Mouse (Mus musculus) macrophage (primary cell): Measurements from ENCODE around the gene Ahcyl1. TPM values are rescaled to one million over a fixed set of nuclear protein-coding genes. Genes with fewer than 3 reads are reported as not detected.
A peak's percentile ranks its signal among the peaks of the same experiment; 100 is the strongest.

ENCODE experiments used
- H3K27ac ChIP-seq: fragments of 350-480 bp; formaldehyde crosslinking; 2 replicates; pipeline ENCODE4 v1.9.0; 2021
- H3K36me3 ChIP-seq: fragments of 350-480 bp; formaldehyde crosslinking; 2 replicates; pipeline ENCODE4 v1.9.0; 2021; ENCODE audit errors: inconsistent target
- H3K4me3 ChIP-seq: fragments of 350-480 bp; formaldehyde crosslinking; 2 replicates; pipeline ENCODE4 v1.9.0; 2021; ENCODE audit errors: inconsistent target
- H3K79me2 ChIP-seq: fragments of 350-480 bp; formaldehyde crosslinking; 2 replicates; pipeline ENCODE4 v1.9.0; 2021; ENCODE audit errors: inconsistent target
- WGBS: methylation state at CpG from one replicate; pipeline ENCODE4 v1.1.7; 2026; ENCODE audit warnings: inconsistent platforms; ENCODE audit not compliant: missing documents; 5-methylcytosine and 5-hydroxymethylcytosine counted together
- polyA plus RNA-seq: library from polyadenylated mRNA; stranded (reverse); fragments of 250-400 nt; gene quantifications from 3 replicates; pipeline ENCODE4 v1.2.4, GENCODE M21; 2018; ENCODE audit warnings: inconsistent platforms

Ahcyl1 gene
- polyA plus RNA-seq, 1 experiment from 2014 or later, result 55.7 TPM

DNA sequence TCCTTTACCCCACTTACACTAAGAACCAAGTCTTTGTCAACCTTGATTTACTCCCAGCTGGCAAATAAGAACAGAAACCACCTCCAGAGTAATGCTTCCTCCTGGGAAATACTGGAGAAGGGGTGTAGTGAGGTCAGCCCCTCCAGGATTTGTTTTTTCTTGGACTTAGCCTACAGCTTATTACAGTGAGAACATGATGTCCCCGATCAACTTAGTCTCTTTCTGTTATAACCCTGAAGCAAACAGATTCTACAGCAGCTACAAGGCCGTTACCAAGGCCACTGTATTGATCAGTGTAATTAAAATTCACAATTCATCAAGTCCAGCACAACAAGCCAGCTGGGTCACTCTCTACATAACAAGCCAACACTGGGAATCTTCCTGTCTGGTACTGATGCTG lies 6.0 kb downstream of the Ahcyl1 start:
- H3K79me2 ChIP-seq, result peaks cover 100% of the 10 kb centered on the region
- H3K4me3 ChIP-seq, result no peak overlapping the region
- H3K36me3 ChIP-seq, result no peaks in the 10 kb centered on the region
- H3K27ac ChIP-seq, result no peak overlapping the region
- WGBS, result 95% methylated on average over 2 of the region's 2 CpGs

GRCm38 (mm10) chr3:107689245-107689644 lies 7.1 kb downstream of the Ahcyl1 start:
- no peak overlapping the region for H3K27ac ChIP-seq
- no peak overlapping the region for H3K4me3 ChIP-seq
- H3K36me3 ChIP-seq, result no peaks in the 10 kb centered on the region
- peaks cover 100% of the 10 kb centered on the region for H3K79me2 ChIP-seq

DNA sequence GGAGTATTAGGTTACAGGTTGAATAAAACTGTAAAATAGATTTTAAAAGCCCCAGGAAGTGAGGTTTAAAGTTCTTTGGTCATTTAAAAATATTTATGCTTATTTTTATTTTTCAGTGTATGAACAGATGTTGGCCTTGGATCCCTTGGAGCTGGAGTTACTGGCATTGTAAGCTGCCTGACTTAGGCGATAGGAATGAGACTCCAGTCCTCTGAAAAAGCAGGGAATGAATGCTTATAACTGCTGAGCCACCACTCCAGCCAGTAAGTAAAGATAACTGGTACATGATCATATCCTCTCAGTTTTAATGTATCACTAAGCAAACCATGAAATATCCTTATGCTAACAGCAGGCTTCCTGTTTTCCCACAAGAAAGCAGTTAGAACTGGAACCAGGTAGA lies 8.1 kb downstream of the Ahcyl1 start:
- Histone ChIP-seq H3K4me3 (no peak overlapping the region), H3K27ac (no peak overlapping the region), H3K79me2 (peaks cover 100% of the 10 kb centered on the region), H3K36me3 (no peaks in the 10 kb centered on the region)
- WGBS, result 100% methylated on average over 1 of the region's 1 CpGs

DNA sequence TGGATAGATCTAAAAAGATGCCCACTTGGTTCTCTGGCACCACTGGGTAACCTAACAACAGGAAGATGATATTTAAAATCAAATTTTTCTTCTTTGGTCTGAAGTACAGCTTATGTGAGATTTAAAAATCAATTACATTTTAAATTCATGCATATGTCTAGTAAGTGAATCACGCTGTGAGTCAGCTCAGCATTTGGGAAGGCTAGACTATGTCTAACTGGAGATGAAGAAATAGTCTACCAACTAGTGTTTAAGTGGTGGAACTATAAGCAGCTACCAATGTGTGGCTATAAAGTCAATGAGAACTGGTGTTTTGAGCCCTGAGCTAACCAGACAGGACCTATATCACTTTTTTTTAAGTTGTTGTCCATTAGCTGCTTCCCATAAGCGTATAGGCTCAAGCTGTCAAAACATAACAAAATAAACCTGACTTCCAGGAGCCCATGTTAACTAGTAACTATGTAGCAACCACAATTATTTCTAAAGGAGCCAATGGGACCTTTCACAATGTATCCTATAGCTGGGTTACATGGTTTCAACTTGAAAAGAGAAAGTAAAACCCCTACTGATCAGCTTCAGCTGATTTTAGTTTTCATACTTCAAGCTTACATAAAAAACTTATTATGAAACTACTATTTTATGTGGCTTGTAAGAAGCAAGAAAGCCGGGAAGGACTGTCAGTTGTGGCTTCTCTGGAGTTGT lies 9.9 kb downstream of the Ahcyl1 start:
- 68% methylated on average over 3 of the region's 3 CpGs for WGBS
- no peak overlapping the region for H3K4me3 ChIP-seq
- no peak overlapping the region for H3K27ac ChIP-seq
- no peaks in the 10 kb centered on the region for H3K36me3 ChIP-seq
- peaks cover 100% of the 10 kb centered on the region for H3K79me2 ChIP-seq

DNA sequence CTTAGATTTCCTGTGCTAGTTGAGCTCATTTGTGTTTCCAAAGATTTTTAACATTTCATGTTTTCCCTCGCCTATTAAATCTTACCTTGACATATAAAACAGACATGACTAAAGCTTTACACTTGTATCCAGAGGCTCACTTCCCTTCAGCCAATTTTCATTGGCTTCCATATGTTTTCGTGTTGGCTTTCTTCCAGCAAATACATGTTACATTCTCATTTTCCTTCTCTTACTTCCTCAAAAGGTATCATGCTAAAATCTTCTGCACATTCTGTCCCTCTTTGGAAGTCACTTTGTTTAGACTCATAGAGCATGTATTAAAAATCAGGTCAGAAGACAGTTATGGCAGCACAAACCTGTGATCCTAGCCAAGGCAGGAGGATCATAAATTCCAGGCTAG lies 10.7 kb downstream of the Ahcyl1 start:
- H3K36me3 ChIP-seq, result no peaks in the 10 kb centered on the region
- H3K4me3 ChIP-seq, result no peak overlapping the region
- WGBS, result 67% methylated on average over 2 of the region's 2 CpGs
- H3K27ac ChIP-seq, result no peak overlapping the region
- peaks cover 99% of the 10 kb centered on the region for H3K79me2 ChIP-seq

DNA sequence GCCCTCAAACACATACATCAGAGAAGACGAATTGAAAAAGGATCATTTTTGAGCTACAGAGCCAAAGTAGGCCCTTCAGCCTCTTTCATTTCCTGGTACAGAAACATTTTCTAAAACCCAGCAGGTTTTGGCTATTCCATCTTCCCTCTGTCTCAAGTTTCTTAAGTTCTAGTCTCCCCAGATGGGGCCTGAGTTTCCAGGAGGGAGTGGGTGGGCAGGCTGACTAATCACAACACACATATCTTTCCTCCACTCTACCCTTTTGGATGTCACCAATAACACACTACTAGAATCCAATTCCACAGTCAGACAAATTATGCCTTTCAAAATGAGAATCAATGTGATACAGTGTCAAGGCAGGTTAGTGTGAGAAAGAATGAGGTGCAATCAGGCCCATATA lies 12.8 kb downstream of the Ahcyl1 start:
- Histone ChIP-seq H3K27ac (no peak overlapping the region), H3K4me3 (no peak overlapping the region), H3K36me3 (no peaks in the 10 kb centered on the region), H3K79me2 (peaks cover 97% of the 10 kb centered on the region)
- 80% methylated on average over 1 of the region's 1 CpGs for WGBS

GRCm38 (mm10) chr3:107680790-107681576 lies 15.4 kb downstream of the Ahcyl1 start:
- WGBS, result 35% methylated on average over 7 of the region's 7 CpGs
- peaks cover 86% of the 10 kb centered on the region for H3K79me2 ChIP-seq
- no peaks in the 10 kb centered on the region; the same call in 1 of the 2 replicates for H3K36me3 ChIP-seq
- no peak overlapping the region for H3K4me3 ChIP-seq
- H3K27ac ChIP-seq, result no peak overlapping the region

- H3K27ac ChIP-seq, result peak overlapping the region; percentile 85
- H3K36me3 ChIP-seq, result peaks cover 38% of the 10 kb centered on the region
- H3K4me3 ChIP-seq, result no peak overlapping the region
- no peaks in the 10 kb centered on the region; the same call in 1 of the 2 replicates for H3K79me2 ChIP-seq
- 46% methylated on average over 2 of the region's 2 CpGs for WGBS
Observed at GRCm38 (mm10) chr3:107671509-107671908, 24.9 kb downstream of the Ahcyl1 start.

DNA sequence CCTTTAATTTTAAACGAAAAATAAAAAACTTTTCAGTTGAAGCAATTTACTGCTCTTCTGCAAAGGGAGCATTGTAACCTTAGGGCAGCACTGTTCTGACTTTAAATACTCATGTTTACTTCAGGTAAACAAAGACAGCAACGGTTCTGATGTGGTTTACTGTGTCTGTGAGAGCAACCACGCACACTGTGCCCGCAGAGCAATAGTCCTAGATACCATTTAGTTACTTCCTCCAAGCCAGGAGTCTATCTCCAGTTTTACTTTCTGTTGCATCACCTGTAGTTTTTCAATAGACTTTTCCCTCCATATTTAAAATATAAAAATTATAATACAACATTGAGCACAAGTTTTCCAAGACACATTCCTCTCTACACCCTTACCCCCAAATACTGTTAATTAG lies 25.9 kb downstream of the Ahcyl1 start:
- Histone ChIP-seq H3K27ac (peak overlapping the region; percentile 85), H3K79me2 (no peaks in the 10 kb centered on the region; the same call in 1 of the 2 replicates), H3K4me3 (no peak overlapping the region), H3K36me3 (peaks cover 47% of the 10 kb centered on the region)
- WGBS, result 33% methylated on average over 4 of the region's 4 CpGs

GRCm38 (mm10) chr3:107668786-107669185 lies 27.6 kb downstream of the Ahcyl1 start:
- Histone ChIP-seq H3K27ac (no peak overlapping the region), H3K36me3 (peaks cover 64% of the 10 kb centered on the region), H3K4me3 (no peak overlapping the region), H3K79me2 (no peaks in the 10 kb centered on the region; the same call in 1 of the 2 replicates)
- WGBS, result 95% methylated on average over 7 of the region's 7 CpGs

- Histone ChIP-seq H3K27ac (no peak overlapping the region), H3K36me3 (peaks cover 73% of the 10 kb centered on the region), H3K4me3 (no peak overlapping the region), H3K79me2 (no peaks in the 10 kb centered on the region)
- 92% methylated on average over 6 of the region's 6 CpGs for WGBS
Observed at GRCm38 (mm10) chr3:107667426-107667825, 28.9 kb downstream of the Ahcyl1 start.

GRCm38 (mm10) chr3:107664641-107665040 lies 31.7 kb downstream of the Ahcyl1 start:
- Histone ChIP-seq H3K27ac (no peak overlapping the region), H3K79me2 (no peaks in the 10 kb centered on the region), H3K4me3 (no peak overlapping the region), H3K36me3 (peaks cover 65% of the 10 kb centered on the region)
- WGBS, result 94% methylated on average over 1 of the region's 1 CpGs

- Histone ChIP-seq H3K36me3 (peaks cover 11% of the 10 kb centered on the region), H3K27ac (no peak overlapping the region), H3K79me2 (no peaks in the 10 kb centered on the region), H3K4me3 (no peak overlapping the region)
- 100% methylated on average over 1 of the region's 1 CpGs for WGBS
Observed at GRCm38 (mm10) chr3:107659000-107659399, 37.4 kb downstream of the Ahcyl1 start.

DNA sequence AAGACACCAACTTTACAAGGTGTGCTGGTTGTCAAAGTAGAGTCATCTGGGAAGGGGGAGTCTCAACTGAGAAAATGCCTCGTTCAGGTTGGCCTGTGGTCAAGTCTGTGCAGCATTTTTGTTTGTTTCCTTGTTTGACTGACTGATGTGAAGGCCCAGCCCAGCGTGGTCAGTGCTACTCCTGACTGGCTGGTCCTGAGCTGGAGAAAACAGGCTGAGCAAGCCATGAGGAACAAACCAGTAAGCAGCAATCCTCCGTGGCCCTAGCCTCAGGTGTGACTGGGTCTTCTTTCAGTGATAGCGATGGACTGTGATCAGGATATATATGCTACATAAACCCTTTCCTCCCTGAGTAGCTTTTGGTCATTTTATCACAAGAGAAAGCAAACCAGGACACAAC lies 39.5 kb downstream of the Ahcyl1 start:
- 74% methylated on average over 3 of the region's 4 CpGs for WGBS
- no peak overlapping the region for H3K4me3 ChIP-seq
- no peaks in the 10 kb centered on the region for H3K79me2 ChIP-seq
- H3K36me3 ChIP-seq, result no peaks in the 10 kb centered on the region
- no peak overlapping the region for H3K27ac ChIP-seq

DNA sequence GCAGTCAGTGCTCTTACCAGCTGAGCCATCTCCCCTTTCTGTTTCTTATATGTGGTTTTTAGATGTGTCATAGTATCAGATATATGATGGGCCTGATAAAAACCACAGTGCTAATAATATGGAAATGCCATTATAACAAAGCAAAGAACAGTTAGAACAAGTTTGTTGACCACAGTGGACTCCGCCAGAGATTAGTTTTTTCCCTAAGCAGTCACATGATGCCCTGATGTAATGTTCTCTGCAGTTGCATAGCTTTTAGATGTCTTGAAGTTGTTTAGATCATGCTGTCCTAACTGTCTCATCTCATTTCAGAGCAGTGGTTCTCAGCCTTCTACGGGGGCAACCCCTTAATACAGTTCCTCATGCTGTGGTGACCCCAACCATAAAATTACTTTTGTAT lies 40.2 kb downstream of the Ahcyl1 start:
- no peak overlapping the region for H3K27ac ChIP-seq
- WGBS, result 83% methylated on average over 2 of the region's 2 CpGs
- H3K79me2 ChIP-seq, result no peaks in the 10 kb centered on the region
- H3K36me3 ChIP-seq, result no peaks in the 10 kb centered on the region
- no peak overlapping the region for H3K4me3 ChIP-seq
